In genomic region chr5:135347511-135348011, GRCm38 (mm10) we compare ENCODE assay signal across 22 mouse cellular contexts. TPM values are rescaled to one million over a fixed set of nuclear protein-coding genes. Genes with fewer than 3 reads are reported as not detected.
A peak's percentile ranks its signal among the peaks of the same experiment; 100 is the strongest.
DNase-seq lines count a peak whose midpoint lies in the region; ATAC-seq and TF ChIP-seq lines count a peak whose summit lies in the region.
"Had no signal": no experiment of that assay in that cellular context is flagged by ENCODE, and none has a peak within 500 bp of the region (broad histone marks: within the 10 kb centered on the region; RNA-seq: fewer than 3 reads in every experiment).

No protein-coding gene starts in this region.

- WGBS in limb, embryonic 13.5 days, result 62% methylated on average over 4 of the region's 4 CpGs
- 67% methylated on average over 4 of the region's 4 CpGs for WGBS in limb, embryonic 10.5 days
- 66% methylated on average over 4 of the region's 4 CpGs for WGBS in stomach, postnatal 0 days

- no peaks in the 10 kb centered on the region for H3K36me3 ChIP-seq in limb, embryonic 13.5 days
- no peaks in the 10 kb centered on the region for H3K36me3 ChIP-seq in limb, embryonic 10.5 days
- no peaks in the 10 kb centered on the region for H3K36me3 ChIP-seq in stomach, postnatal 0 days (ENCODE audit: control insufficient read depth, insufficient read depth, low read length)
- H3K36me3 ChIP-seq: embryonic facial prominence, embryonic 10.5 days; embryonic facial prominence, embryonic 12.5 days; forebrain, embryonic 10.5 days; forebrain, embryonic 12.5 days had no signal

- TF ChIP-seq EP300 in stomach, postnatal 0 days (optimal IDR thresholded peaks at IDR 0.05), result no peak

- no peak for TF ChIP-seq CTCF in stomach, postnatal 0 days (IDR thresholded peaks at IDR 0.05; ENCODE audit: low read depth)

- H3K27ac ChIP-seq in limb, embryonic 13.5 days, result no peak overlapping the region
- no peak overlapping the region for H3K27ac ChIP-seq in limb, embryonic 10.5 days
- no peak overlapping the region for H3K27ac ChIP-seq in stomach, postnatal 0 days (replicated peaks)
- H3K27ac ChIP-seq: embryonic facial prominence, embryonic 10.5 days; embryonic facial prominence, embryonic 12.5 days; forebrain, embryonic 10.5 days; forebrain, embryonic 12.5 days had no signal

- H3K4me2 ChIP-seq in limb, embryonic 13.5 days (replicated peaks), result no peak overlapping the region
- H3K4me2 ChIP-seq in stomach, postnatal 0 days (replicated peaks; ENCODE audit: low read depth), result no peak overlapping the region
- H3K4me2 ChIP-seq: embryonic facial prominence, embryonic 12.5 days; forebrain, embryonic 12.5 days had no signal

- H3K9me3 ChIP-seq in limb, embryonic 13.5 days, result peaks cover 10% of the 10 kb centered on the region
- H3K9me3 ChIP-seq in limb, embryonic 10.5 days (replicated peaks), result no peaks in the 10 kb centered on the region
- no peaks in the 10 kb centered on the region for H3K9me3 ChIP-seq in stomach, postnatal 0 days (ENCODE audit: control insufficient read depth, low read length)

- H3K4me3 ChIP-seq in limb, embryonic 13.5 days, result no peak overlapping the region
- no peak overlapping the region for H3K4me3 ChIP-seq in limb, embryonic 10.5 days
- no peak overlapping the region for H3K4me3 ChIP-seq in stomach, postnatal 0 days (ENCODE audit: low read depth, low read length)
- H3K4me3 ChIP-seq: embryonic facial prominence, embryonic 10.5 days; embryonic facial prominence, embryonic 12.5 days; forebrain, embryonic 10.5 days; forebrain, embryonic 12.5 days had no signal

- peak overlapping the region; percentile 21; the same call in 1 of the 2 replicates for H3K9ac ChIP-seq in limb, embryonic 13.5 days
- no peak overlapping the region for H3K9ac ChIP-seq in stomach, postnatal 0 days (ENCODE audit: low read length)
- H3K9ac ChIP-seq: embryonic facial prominence, embryonic 12.5 days; forebrain, embryonic 12.5 days had no signal

- peaks cover 10% of the 10 kb centered on the region; the same call in 1 of the 2 replicates for H3K27me3 ChIP-seq in limb, embryonic 13.5 days
- H3K27me3 ChIP-seq in limb, embryonic 10.5 days (ENCODE audit: low read depth, poor library complexity, severe bottlenecking), result peaks cover 10% of the 10 kb centered on the region; the same call in 1 of the 2 replicates
- no peaks in the 10 kb centered on the region for H3K27me3 ChIP-seq in stomach, postnatal 0 days (ENCODE audit: control insufficient read depth, insufficient read depth, low read length)

- ATAC-seq in limb, embryonic 13.5 days (ENCODE audit: low FRiP score, low read depth), result no peak
- ATAC-seq in stomach, postnatal 0 days (ENCODE audit: low FRiP score, low TSS enrichment), result no peak
- ATAC-seq: forebrain, embryonic 14.5 days; forebrain, embryonic 16.5 days had no signal

- peaks cover 7% of the 10 kb centered on the region; the same call in 1 of the 2 replicates for H3K4me1 ChIP-seq in limb, embryonic 13.5 days
- H3K4me1 ChIP-seq in limb, embryonic 10.5 days, result no peaks in the 10 kb centered on the region
- H3K4me1 ChIP-seq in stomach, postnatal 0 days (replicated peaks; ENCODE audit: control insufficient read depth, insufficient read depth), result no peaks in the 10 kb centered on the region
- H3K4me1 ChIP-seq: embryonic facial prominence, embryonic 10.5 days; embryonic facial prominence, embryonic 12.5 days; forebrain, embryonic 10.5 days; forebrain, embryonic 12.5 days had no signal

- no peak for DNase-seq in limb, embryonic 10.5 days (ENCODE audit: low spot score)
- DNase-seq in fat pad, adult 2 months (ENCODE audit: extremely low read depth, low read depth, low spot score), result peak; percentile 95
- DNase-seq in spleen, adult 18-20 months, result no peak
- DNase-seq in stomach, postnatal 0 days (ENCODE audit: low spot score), result no peak
- DNase-seq: adrenal gland, adult 8-10 months; adrenal gland, postnatal 14 days; adrenal gland, postnatal 36 days; cerebellum, adult 11-12 months; cerebellum, adult 2 months; cerebellum, adult 9-10 months; cerebellum, postnatal 10 days; cerebellum, postnatal 25 days had no signal

RNA-seq across cellular contexts. Expression of gene Fkbp6, which starts 2.3 kb away (rescaled TPM):
- polyA plus RNA-seq in limb, embryonic 13.5 days (2015; fragmentation: Nextera tagmentation; extraction: Ambion mirVana), result not detected in 2 replicates
- not detected in 2 replicates for polyA plus RNA-seq in limb, embryonic 10.5 days (2016; fragmentation: Nextera tagmentation; extraction: Ambion mirVana)
- 1.1 and 1.2 TPM in 2 replicates for polyA plus RNA-seq in stomach, postnatal 0 days (2015; fragmentation: Nextera tagmentation; extraction: Ambion mirVana)
- polyA plus RNA-seq: C2C12; cerebellum, adult 2 months; embryonic facial prominence, embryonic 10.5 days; embryonic facial prominence, embryonic 12.5 days; embryonic facial prominence, embryonic 14.5 days; forebrain, embryonic 14.5 days; forebrain, embryonic 16.5 days had no signal

RNA-seq across cellular contexts. Expression of gene Trim50, which starts 5.5 kb away (rescaled TPM):
- not detected in 2 replicates for polyA plus RNA-seq in limb, embryonic 13.5 days (2015; fragmentation: Nextera tagmentation; extraction: Ambion mirVana)
- not detected in 2 replicates for polyA plus RNA-seq in limb, embryonic 10.5 days (2016; fragmentation: Nextera tagmentation; extraction: Ambion mirVana)
- 3.4 and 3.5 TPM in 2 replicates for polyA plus RNA-seq in stomach, postnatal 0 days (2015; fragmentation: Nextera tagmentation; extraction: Ambion mirVana)
- polyA plus RNA-seq: C2C12; cortical plate, adult 2 months; embryonic facial prominence, embryonic 10.5 days; embryonic facial prominence, embryonic 12.5 days; embryonic facial prominence, embryonic 14.5 days; forebrain, embryonic 10.5 days; forebrain, embryonic 12.5 days; forebrain, embryonic 14.5 days; forebrain, embryonic 16.5 days had no signal

RNA-seq across cellular contexts. Expression of gene Nsun5, which starts 22.2 kb away (rescaled TPM):
- polyA plus RNA-seq in limb, embryonic 13.5 days (2015; fragmentation: Nextera tagmentation; extraction: Ambion mirVana), result 38.8 and 39.8 TPM in 2 replicates
- 53.2 and 58.5 TPM in 2 replicates for polyA plus RNA-seq in limb, embryonic 10.5 days (2016; fragmentation: Nextera tagmentation; extraction: Ambion mirVana)
- polyA plus RNA-seq in stomach, postnatal 0 days (2015; fragmentation: Nextera tagmentation; extraction: Ambion mirVana), result 13.5 and 15.2 TPM in 2 replicates

RNA-seq across cellular contexts. Expression of gene Pom121, which starts 46.8 kb away (rescaled TPM):
- polyA plus RNA-seq in limb, embryonic 13.5 days (2015; fragmentation: Nextera tagmentation; extraction: Ambion mirVana), result 15.5 and 15.9 TPM in 2 replicates
- 23.0 and 23.4 TPM in 2 replicates for polyA plus RNA-seq in limb, embryonic 10.5 days (2016; fragmentation: Nextera tagmentation; extraction: Ambion mirVana)
- 3.6 and 3.9 TPM in 2 replicates for polyA plus RNA-seq in stomach, postnatal 0 days (2015; fragmentation: Nextera tagmentation; extraction: Ambion mirVana)
